Mouse (Mus musculus) stomach, embryonic 14.5 days (tissue): Measurements from ENCODE around the gene Il9. TPM values are rescaled to one million over a fixed set of nuclear protein-coding genes. Genes with fewer than 3 reads are reported as not detected.

Experiments
- ATAC-seq: fragments of 200-750 bp; cut with Nextera tagmentation; 2 replicates; pipeline ENCODE4 v1.8.0; 2017; ENCODE audit warnings: low read depth, moderate TSS enrichment; ENCODE audit not compliant: insufficient number of reproducible peaks, insufficient read depth, low FRiP score
- H3K27ac ChIP-seq: fragments of 300-500 bp; sonication (generic); 2 replicates; pipeline ENCODE4 v1.5.1; 2014; ENCODE audit warnings: mild to moderate bottlenecking, low read length, moderate library complexity, mixed read lengths
- H3K27me3 ChIP-seq: fragments of 300-500 bp; sonication (generic); 2 replicates; pipeline ENCODE4 v1.6.1; 2014; ENCODE audit warnings: low read length, control low read depth, mixed read lengths; ENCODE audit not compliant: control insufficient read depth, insufficient read depth
- H3K36me3 ChIP-seq: fragments of 300-500 bp; sonication (generic); 2 replicates; pipeline ENCODE4 v1.6.1; 2014; ENCODE audit warnings: mild to moderate bottlenecking, control low read depth, low read length, moderate library complexity, mixed read lengths; ENCODE audit not compliant: control insufficient read depth, insufficient read depth
- H3K4me1 ChIP-seq: fragments of 300-500 bp; sonication (generic); 2 replicates; pipeline ENCODE4 v1.6.1; 2014; ENCODE audit warnings: low read length, control low read depth, mixed read lengths; ENCODE audit not compliant: control insufficient read depth, insufficient read depth
- H3K4me2 ChIP-seq: fragments of 300-500 bp; sonication (generic); replicated peaks from 2 replicates; pipeline ENCODE4 v1.6.1; 2014; ENCODE audit warnings: low read depth, low read length, control low read depth
- H3K4me3 ChIP-seq: fragments of 300-500 bp; sonication (generic); 2 replicates; pipeline ENCODE4 v1.5.1; 2014; ENCODE audit warnings: low read depth, low read length, control low read depth
- H3K9ac ChIP-seq: fragments of 300-500 bp; sonication (generic); replicated peaks from 2 replicates; pipeline ENCODE4 v1.6.1; 2014; ENCODE audit warnings: low read depth, mild to moderate bottlenecking, control low read depth, low read length, moderate library complexity, mixed read lengths
- H3K9me3 ChIP-seq: fragments of 300-500 bp; sonication (generic); 2 replicates; pipeline ENCODE4 v1.6.1; 2016; ENCODE audit warnings: low read depth, low read length, control low read depth; ENCODE audit not compliant: control insufficient read depth
- WGBS: fragments of 180-500 bp; shearing (Covaris S2); extraction: QIAGEN DNeasy Blood & Tissue Kit; methylation state at CpG from one replicate; pipeline ENCODE4 v1.1.7; 2014; 5-methylcytosine and 5-hydroxymethylcytosine counted together
- polyA plus RNA-seq: library from polyadenylated mRNA; unstranded; fragments of >200 nt; fragmentation: Nextera tagmentation; extraction: Ambion mirVana; gene quantifications from 2 replicates; pipeline ENCODE4 v1.2.1, GENCODE M21; 2014

Gene Il9
- polyA plus RNA-seq, 1 experiment from 2014 or later = not detected

DNA sequence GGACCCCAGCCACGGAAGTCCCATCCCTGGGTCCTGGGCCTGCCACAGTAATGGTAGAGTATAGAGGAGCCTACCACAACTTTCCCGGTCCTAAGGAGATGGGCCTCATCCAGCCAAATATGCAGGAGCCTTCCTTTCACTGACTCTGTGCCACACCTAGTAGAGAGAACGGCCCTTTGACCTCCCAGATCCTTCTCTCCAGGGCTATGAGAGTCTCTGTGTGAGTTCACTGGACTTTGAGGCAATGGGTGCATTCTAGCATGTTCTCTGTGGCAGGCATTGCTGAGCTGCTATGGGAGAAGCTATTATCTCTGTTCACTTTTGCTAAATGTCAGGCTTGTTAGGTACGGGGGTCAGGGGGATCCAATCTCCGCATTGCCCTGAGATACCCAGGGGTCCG lies 18.3 kb downstream of the Il9 start:
- Histone ChIP-seq H3K9ac (no peak overlapping the region), H3K4me3 (no peak overlapping the region), H3K9me3 (no peaks in the 10 kb centered on the region), H3K36me3 (no peaks in the 10 kb centered on the region), H3K27ac (no peak overlapping the region), H3K4me1 (no peaks in the 10 kb centered on the region), H3K4me2 (no peak overlapping the region), H3K27me3 (no peaks in the 10 kb centered on the region)
- ATAC-seq = no peak
- 71% methylated on average over 6 of the region's 6 CpGs for WGBS

DNA sequence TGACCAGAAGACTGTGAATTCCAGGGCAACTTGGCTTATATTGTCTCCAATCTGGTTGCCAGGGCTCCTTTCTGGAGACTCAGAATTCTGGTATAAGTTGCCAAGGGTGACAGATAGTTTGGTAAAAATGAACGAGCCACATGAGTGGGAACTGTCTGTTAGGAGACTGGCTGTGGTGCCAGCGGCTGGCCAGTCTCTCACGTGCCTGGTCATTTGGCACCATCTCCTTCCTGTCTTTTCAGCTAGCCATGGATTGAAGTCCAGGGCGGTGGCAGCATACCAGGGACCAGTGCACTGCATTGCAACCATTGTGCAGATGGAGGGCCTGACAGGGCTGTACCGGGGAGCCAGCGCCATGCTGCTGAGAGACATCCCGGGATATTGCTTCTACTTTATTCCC lies 18.8 kb downstream of the Il9 start:
- no peaks in the 10 kb centered on the region for H3K36me3 ChIP-seq
- ATAC-seq = no peak
- no peak overlapping the region for H3K4me3 ChIP-seq
- H3K9ac ChIP-seq = no peak overlapping the region
- no peaks in the 10 kb centered on the region for H3K27me3 ChIP-seq
- H3K9me3 ChIP-seq = no peaks in the 10 kb centered on the region
- WGBS = 90% methylated on average over 7 of the region's 7 CpGs
- no peaks in the 10 kb centered on the region for H3K4me1 ChIP-seq
- H3K27ac ChIP-seq = no peak overlapping the region
- H3K4me2 ChIP-seq = no peak overlapping the region

DNA sequence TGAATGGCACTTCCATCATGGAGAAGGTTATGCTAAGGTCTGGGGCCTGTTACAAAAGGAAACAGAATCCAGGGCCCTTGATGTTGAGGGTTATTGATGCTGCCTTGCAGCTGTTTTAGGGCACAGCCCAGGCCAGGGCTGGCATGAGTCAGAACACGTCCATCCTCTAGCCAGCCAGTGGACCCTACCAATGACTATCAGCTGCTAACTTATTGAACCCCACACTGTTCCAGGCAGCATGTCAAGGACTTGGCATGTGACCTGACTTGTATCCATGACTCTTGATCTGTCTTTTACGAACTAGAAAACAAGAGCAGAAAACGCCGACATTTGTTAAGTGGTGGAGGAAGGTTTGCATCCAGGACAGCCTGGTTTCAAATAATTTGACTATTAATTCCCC lies 19.3 kb downstream of the Il9 start:
- Histone ChIP-seq H3K27me3 (no peaks in the 10 kb centered on the region), H3K4me2 (no peak overlapping the region), H3K27ac (no peak overlapping the region), H3K36me3 (no peaks in the 10 kb centered on the region), H3K9me3 (no peaks in the 10 kb centered on the region), H3K4me1 (no peaks in the 10 kb centered on the region), H3K9ac (no peak overlapping the region), H3K4me3 (no peak overlapping the region)
- WGBS = 88% methylated on average over 4 of the region's 4 CpGs
- no peak for ATAC-seq

DNA sequence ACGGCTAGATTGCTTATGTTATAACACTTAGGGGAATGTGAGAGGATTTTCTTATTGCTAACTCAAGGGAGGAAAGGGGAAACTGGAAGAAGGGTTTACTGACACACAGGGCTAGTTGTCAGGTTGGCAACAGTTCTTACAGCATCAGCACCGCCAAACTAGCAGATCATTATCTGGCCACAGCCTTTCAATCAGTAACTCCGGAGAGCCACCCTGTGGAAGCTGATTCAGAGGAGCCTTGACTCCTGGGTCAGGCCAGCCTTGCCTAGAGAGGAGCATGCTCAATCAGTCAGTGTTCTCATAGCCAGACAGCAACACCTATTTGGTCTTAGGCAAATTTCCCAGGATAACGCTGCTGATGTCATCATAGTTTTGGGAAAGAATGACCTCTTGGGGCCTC lies 20.6 kb downstream of the Il9 start:
- H3K4me2 ChIP-seq = no peak overlapping the region
- H3K4me1 ChIP-seq = no peaks in the 10 kb centered on the region
- WGBS = 84% methylated on average over 4 of the region's 4 CpGs
- no peak for ATAC-seq
- H3K9ac ChIP-seq = no peak overlapping the region
- no peaks in the 10 kb centered on the region for H3K36me3 ChIP-seq
- no peak overlapping the region for H3K27ac ChIP-seq
- no peaks in the 10 kb centered on the region for H3K27me3 ChIP-seq
- no peak overlapping the region for H3K4me3 ChIP-seq
- no peaks in the 10 kb centered on the region for H3K9me3 ChIP-seq

DNA sequence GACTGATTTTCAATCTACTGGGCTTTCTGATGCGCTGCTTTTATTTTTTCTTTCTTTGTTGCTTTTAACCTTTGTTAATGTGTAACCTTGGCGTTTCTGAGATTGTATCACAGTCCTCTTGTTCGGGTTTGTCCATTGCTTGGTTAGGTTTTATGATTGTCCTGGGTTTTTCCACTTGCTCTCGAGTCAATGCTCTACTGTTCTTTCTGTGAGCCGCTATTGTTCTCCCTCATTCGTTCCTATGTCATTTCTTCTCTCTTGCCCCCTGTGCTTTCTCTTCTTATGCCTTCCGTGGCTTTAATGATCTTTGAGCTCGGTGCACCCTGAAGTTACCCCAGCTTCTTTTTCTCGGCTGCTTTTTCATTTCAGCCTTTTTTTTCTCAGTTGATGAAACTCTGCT lies 24.0 kb downstream of the Il9 start:
- no peaks in the 10 kb centered on the region for H3K27me3 ChIP-seq
- 51% methylated on average over 9 of the region's 9 CpGs for WGBS
- H3K4me2 ChIP-seq = no peak overlapping the region
- no peaks in the 10 kb centered on the region for H3K4me1 ChIP-seq
- no peak overlapping the region for H3K4me3 ChIP-seq
- no peak overlapping the region for H3K27ac ChIP-seq
- ATAC-seq = no peak
- no peaks in the 10 kb centered on the region for H3K36me3 ChIP-seq
- H3K9me3 ChIP-seq = no peaks in the 10 kb centered on the region
- H3K9ac ChIP-seq = no peak overlapping the region

DNA sequence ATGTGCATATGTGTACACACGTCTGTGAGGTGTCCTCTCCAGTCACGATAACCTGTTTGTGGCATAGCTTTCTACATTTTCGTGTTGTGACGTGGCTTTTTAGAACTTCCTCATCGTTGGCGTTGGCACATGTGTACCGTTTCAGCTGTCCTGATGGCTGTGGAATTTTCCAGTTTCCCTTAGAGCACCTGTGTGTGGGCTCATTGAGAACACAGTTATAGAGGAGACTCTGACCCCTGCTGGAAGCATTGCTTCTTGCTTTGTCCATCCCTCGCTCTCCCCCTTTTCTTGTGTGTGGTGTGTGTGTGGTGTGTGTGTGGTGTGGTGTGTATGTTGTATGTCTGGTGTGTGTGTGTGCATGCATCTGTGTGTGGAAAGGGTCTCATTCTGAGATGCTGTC lies 32.0 kb downstream of the Il9 start:
- Histone ChIP-seq H3K9ac (no peak overlapping the region), H3K36me3 (no peaks in the 10 kb centered on the region), H3K9me3 (no peaks in the 10 kb centered on the region), H3K4me2 (no peak overlapping the region), H3K27me3 (no peaks in the 10 kb centered on the region), H3K4me3 (no peak overlapping the region), H3K27ac (no peak overlapping the region), H3K4me1 (no peaks in the 10 kb centered on the region)
- ATAC-seq = no peak
- 82% methylated on average over 8 of the region's 8 CpGs for WGBS

DNA sequence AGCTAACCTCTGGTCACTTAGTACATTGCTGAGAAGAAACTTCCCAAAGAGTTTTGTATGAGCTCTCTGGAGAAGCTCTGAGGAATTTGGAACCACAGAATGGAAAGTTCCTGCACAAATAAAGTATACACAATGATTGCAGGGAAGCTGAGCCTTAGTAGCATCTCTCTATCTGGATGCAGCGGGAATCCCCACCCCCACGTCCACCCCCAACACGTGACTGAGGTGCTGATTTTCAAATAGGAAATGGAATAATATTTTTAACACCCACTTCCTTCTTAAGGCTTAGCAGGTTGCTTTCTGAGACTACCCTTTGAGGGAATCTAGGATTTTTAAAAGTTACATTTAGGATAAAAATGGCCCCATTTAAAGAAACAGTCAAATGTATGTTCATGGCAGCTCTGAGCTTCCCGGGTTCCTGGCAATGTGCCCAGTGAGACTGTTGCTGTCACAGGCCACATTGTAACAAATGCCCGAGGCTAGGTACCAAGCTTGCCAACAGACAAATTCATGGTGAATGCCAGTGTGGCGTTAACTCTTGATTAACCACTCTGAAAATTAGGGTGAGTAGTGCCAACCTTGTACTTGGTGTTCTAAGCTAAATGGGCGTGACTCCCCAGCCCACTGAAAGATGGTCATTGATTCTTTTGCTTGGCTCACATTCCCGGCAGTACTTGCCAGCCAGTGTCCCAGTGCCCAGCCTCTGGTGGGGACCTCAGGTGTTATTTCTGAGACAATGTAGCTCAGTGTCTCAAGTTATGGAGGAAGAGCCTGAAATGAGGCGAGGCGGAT lies 32.6 kb downstream of the Il9 start:
- no peak for ATAC-seq
- Histone ChIP-seq H3K27ac (no peak overlapping the region), H3K9ac (no peak overlapping the region), H3K4me1 (no peaks in the 10 kb centered on the region), H3K9me3 (no peaks in the 10 kb centered on the region), H3K4me2 (no peak overlapping the region), H3K4me3 (no peak overlapping the region), H3K27me3 (no peaks in the 10 kb centered on the region), H3K36me3 (no peaks in the 10 kb centered on the region)
- WGBS = 69% methylated on average over 10 of the region's 10 CpGs

DNA sequence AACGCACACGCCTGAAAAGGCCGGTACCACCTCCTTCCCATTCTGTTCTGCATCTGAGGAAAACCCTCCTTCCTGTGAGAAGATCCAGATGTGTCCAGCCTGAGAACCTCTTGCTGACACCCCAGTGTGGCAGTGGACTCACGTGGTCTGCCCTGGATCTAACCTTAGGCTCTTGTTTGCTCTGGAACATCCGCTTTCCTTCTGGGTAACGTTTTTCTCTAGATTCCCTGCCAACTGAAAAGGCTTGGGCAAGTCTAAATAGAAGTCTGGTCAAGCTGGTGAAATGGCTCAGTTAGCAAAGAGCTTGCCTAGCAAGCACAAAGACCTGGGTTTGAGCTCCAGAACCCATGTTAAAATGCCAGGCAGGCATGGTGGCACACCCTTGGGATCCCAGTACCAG lies 37.0 kb downstream of the Il9 start:
- H3K9ac ChIP-seq = no peak overlapping the region
- ATAC-seq = no peak
- H3K36me3 ChIP-seq = no peaks in the 10 kb centered on the region
- H3K27ac ChIP-seq = no peak overlapping the region
- H3K27me3 ChIP-seq = peaks cover 9% of the 10 kb centered on the region; the same call in 1 of the 2 replicates
- no peak overlapping the region for H3K4me3 ChIP-seq
- H3K4me1 ChIP-seq = no peaks in the 10 kb centered on the region
- 76% methylated on average over 6 of the region's 6 CpGs for WGBS
- H3K4me2 ChIP-seq = no peak overlapping the region
- no peaks in the 10 kb centered on the region for H3K9me3 ChIP-seq

DNA sequence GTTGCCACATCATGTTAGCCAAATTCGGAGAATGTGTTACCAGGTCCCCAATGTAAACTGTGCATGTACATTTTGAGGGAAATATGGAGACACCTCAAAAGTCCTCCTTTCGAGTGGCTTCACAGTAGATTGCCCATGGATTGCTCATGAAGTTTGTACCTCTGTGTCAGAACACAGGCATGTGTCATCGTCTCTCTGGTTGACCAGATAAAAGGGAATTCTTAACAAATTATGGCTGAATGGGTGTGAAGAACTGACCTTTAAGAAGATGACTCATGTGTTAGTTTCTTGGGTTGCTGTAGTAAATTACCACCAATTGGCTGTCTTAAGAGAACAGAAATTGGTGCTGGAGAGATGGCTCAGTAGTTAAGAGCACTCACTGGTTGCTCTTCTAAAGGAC lies 37.9 kb downstream of the Il9 start:
- Histone ChIP-seq H3K4me3 (no peak overlapping the region), H3K9me3 (no peaks in the 10 kb centered on the region), H3K4me1 (no peaks in the 10 kb centered on the region), H3K4me2 (no peak overlapping the region), H3K27me3 (peaks cover 17% of the 10 kb centered on the region; the same call in 1 of the 2 replicates), H3K9ac (no peak overlapping the region), H3K27ac (no peak overlapping the region), H3K36me3 (no peaks in the 10 kb centered on the region)
- 84% methylated on average over 3 of the region's 3 CpGs for WGBS
- ATAC-seq = no peak
